Mouse (Mus musculus) left cerebral cortex, postnatal 14 days (tissue): ENCODE measurements around the gene Lrtm2. TPM values are rescaled to one million over a fixed set of nuclear protein-coding genes. Genes with fewer than 3 reads are reported as not detected.

Experiments used
- DNase-seq, 2 experiments: peaks; one replicate each; pipeline ENCODE4 v3.0.0; 2021 to 2022; ENCODE audit warnings: low spot score in 2 of 2, mixed read lengths in 1 of 2
- intact Hi-C: fragments of 180-260 bp; cut with DNase I; formaldehyde crosslinking; loops from one replicate; pipeline ENCODE4 v1.15.1; 2025
- total RNA-seq, 2 experiments: library from RNA; stranded (reverse); gene quantifications; 2 replicates each; pipeline ENCODE4 v1.2.3; 2021

Lrtm2 gene
- total RNA-seq, 2 experiments from 2014 or later: 43.5 to 48.3 TPM

DNA sequence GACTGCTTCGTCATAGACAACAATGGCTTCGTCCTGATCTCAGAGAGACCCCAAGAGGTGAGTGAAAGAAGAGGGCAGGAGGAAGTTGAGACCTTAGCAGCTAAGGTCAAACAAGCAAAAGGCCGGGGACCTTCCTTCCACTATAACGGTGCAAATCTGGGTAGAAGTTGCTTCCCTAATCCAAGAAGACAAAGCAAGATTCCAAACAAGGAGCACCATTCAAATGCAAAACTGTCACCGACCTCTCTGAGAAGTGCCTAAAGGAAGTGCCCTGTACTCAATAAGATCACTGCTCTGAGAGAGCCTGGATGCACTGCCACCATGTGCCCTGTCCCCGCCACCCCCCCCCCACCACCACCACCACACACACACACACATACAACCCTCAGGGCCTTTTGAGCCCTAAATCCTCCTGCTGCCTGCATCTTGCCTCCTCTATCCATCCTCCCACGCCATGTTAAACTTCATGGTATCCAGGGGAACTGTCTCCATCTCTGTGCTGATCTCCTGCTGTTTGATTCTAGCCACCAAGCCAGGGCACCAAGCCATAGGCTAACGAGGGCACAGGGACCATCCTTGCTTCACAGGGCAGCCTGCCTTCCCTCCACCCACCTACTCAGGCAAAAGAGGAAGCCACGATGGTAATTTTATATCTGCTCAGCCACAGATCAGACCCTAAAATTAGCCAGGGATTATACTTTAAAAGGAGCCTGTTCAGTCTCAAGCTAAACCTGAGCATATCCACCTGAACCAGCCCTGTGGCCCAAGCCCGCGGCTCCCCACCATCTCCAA, 7.8 kb upstream of the Lrtm2 start:
- intact Hi-C loops: no loop called here
- DNase-seq: no peak

DNA sequence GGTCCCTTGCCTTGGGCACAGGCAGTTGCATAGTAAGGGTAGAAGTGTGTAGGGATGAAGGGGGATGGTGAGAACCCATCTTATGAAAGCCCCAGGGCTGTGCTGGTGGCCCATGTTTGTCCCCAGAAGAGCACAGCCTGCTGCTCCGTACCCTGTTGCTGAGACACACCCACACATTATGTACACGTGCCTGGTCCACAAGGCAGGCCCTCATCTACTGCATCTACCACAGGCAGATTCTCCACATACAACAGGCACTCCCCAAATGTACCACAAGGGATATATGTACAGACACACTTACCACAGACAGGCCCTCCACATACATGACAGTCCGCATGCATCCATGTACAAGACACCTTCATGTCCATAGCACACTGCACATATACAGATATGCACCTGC, 6.7 kb upstream of the Lrtm2 start:
- DNase-seq: peak in 1 of 2 experiments; percentile 74
- intact Hi-C loops: no loop called here

DNA sequence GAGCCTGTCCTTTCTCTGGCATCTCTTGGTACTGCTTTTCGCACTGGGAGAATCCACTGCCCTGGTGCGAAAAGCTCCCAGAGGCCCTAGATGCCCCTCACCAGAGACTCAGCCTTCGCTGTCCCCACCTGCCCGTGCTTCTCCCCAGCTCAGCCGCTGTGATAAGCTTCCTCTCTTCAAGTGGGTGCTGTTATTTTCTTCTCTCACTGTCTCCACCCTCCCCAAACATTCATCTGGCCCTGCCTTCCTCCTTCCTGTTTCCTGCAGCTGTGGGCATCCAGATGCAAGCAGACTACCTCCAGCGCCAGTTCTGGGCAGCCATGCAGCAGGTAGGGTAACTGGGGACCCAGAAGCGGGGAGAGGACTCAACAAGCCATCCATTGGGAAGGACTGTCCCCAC, 5.6 kb upstream of the Lrtm2 start:
- no peak for DNase-seq
- intact Hi-C loops: no loop called here

DNA sequence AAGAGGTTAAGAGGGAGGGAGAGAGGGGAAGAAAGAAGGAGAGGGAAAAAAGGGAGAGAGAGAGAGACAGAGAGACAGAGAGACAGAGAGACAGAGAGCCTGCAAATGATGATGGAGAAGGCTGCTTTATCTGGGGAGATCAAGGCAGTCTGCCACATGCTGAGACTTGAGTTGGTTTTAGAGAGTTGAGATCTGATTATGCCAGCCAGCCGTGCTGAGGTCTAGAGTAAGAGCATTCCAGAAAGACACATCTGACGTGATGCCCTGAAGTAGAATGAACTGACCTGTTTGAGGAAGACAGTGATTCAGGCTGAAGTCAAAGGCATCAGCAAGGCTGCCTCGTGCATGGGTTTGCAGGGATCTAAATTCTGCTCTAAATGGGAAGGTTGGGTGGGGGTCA, 3.3 kb upstream of the Lrtm2 start:
- no peak for DNase-seq
- intact Hi-C loops: no loop called here

GRCm38 (mm10) chr6:119333202-119333601, 2.6 kb upstream of the Lrtm2 start:
- no peak for DNase-seq
- intact Hi-C loops: no loop called here

DNA sequence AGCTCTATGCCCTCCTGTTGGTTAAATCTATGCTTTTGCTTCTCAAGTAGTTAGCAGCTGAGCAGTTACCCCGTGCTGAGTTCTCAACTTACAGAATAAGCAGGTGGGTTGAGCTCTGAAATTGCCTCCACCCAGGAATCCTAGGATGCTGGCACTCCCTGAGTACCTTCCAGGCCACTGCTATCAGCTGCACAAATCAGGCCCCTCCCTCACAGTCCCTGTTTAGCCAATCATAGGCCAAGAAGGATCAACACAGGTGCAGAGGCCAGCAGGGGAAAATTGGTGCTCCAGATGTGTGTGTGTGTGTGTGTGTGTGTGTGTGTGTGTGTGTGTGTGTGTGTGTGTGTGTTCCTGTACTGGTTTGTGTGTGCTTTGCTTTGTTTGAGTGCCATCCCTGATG, 1.5 kb upstream of the Lrtm2 start:
- intact Hi-C loops: no loop called here
- DNase-seq: no peak

DNA sequence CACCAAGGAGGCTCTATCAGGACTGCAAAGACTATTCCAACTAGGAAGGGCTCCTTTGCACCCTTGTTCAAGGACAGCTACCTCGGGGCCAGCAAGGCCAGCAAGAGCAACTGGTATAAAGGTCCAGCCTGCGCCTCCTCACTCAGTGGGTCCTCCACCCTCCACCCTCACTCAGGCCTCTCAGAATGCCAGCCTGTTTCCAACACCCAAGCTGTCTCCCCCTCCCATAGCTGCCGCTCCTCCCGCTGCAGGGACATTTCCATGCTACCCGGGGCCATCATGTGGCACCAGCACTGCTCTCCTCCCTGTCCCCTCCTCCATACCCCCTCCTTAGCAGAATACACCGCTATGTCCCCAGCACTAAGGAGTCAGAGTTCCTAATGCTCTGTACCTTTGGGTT, 630 bp downstream of the Lrtm2 start:
- intact Hi-C loops: loop anchor here (5.0 kb wide), 1 partner anchor 103 kb away; no protein-coding TSS in a partner anchor
- peak in 1 of 2 experiments; percentile 59 for DNase-seq

DNA sequence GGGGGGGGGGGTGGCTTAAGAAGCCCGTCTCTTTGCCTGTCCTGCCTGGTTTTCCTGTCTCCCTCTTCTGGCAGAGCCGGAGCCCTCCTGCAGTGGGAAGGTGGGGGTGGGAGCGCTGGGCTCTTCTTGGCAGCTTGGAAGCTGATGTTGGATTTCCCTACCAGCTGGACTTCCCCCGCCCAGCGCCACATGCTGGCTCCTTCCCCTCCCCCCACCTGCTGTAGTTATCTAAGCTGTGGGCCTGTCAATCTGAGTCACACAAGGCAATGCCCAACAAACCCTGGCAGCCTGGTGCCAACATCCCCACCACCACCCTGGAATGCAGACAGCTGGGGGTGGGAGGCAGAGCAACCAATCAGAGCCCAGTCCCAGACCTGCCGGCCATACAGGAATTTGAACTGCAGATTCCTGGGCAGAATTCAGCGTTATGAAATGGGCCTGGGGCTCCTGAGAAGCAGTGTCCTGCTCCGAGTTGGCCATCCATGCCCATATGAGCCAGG, 1.3 kb downstream of the Lrtm2 start:
- peak; percentile 89 to 98 for DNase-seq
- intact Hi-C loops: loop anchor here (5.0 kb wide), 1 partner anchor 102 kb away; no protein-coding TSS in a partner anchor

DNA sequence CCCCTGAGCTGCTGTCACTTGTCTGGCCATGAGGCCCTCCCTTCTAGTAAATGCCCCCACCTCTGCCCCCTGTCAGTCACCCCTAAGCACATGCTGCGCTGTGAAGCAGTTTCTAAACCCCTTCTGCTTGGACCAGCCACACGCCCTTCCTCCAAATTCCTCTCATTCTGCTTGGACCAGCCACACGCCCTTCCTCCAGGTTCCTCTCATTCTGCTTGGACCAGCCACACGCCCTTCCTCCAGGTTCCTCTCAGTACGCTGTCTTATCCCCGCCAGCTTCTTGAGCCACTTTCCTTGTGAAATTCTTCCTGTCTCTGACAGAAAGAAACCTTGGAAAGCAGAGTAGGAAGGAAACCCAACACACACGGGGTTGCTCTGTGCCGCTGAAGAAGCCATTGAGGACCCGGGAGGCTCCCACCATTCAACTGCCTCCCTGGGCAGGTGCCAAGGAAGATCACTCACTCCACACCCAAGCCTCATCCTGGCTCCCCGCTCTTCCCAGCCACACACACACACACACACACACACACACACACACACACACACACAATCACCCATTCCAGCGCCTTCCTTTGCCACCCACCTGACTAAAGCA, 1.9 kb downstream of the Lrtm2 start:
- peak; percentile 49 to 59 for DNase-seq
- intact Hi-C loops: loop anchor here (5.0 kb wide), 1 partner anchor 101 kb away; no protein-coding TSS in a partner anchor

DNA sequence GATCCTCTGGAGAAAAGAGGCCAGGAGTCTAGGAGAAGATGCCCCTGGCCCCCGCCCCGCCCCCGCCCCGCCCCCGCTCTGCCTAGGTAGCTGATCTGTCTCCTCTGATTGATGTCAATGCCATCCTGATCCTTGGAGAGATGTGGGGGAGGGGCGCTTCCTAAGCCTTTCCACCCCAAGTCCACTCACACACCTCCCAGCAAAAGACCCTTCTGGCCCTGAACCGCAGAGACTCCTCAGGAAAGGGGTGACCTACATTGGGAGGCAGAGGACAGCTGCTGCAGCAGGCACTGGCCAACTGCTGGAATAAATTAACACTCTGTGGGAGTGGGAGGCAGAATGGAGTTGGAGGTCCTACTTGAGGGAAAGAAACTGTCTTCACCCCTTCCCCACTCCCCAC, 4.0 kb downstream of the Lrtm2 start:
- no peak for DNase-seq
- intact Hi-C loops: loop anchor here (5.0 kb wide), 1 partner anchor 99 kb away; no protein-coding TSS in a partner anchor

DNA sequence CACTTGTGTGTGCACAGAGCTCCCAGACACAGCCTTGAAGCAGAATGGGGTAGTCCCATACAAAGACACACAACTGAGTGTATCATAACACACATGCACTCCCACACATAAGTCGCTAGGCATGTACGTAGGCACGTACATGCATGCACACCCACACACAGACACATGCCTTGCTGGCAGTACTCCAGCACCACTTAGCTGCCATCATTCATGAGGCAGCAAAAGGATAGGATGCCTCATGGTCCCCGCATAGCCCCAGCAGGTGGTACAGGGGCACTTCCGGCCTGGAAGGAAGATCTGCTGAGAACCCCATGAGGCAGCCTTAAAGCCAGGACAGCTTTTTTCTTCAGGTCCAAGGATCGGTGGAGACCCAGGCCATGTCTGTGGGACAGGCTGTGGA, 4.6 kb downstream of the Lrtm2 start:
- intact Hi-C loops: loop anchor here (5.0 kb wide), 1 partner anchor 99 kb away; no protein-coding TSS in a partner anchor
- peak in 1 of 2 experiments; percentile 66 for DNase-seq

DNA sequence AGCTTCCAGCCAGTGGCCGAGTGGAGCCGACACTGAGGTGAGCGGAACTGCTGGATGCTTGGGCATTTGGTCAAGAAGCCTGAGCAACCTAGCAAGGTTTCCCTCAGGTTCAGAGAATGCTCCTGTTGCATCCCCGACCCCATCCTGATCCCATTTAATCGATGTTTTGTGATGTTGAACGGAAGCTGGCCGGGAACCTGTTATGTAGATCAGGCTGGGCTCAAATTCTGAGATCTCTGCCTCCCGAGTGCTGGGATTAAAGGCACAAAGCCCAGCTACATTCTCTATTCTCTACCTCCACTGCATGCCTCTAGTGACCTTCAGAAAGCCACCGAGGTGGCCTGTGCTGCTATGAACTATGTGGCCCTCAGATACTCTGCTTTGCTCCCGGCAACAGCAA, 5.8 kb downstream of the Lrtm2 start:
- no peak for DNase-seq
- intact Hi-C loops: loop anchor here (5.0 kb wide), 1 partner anchor 97 kb away; no protein-coding TSS in a partner anchor

DNA sequence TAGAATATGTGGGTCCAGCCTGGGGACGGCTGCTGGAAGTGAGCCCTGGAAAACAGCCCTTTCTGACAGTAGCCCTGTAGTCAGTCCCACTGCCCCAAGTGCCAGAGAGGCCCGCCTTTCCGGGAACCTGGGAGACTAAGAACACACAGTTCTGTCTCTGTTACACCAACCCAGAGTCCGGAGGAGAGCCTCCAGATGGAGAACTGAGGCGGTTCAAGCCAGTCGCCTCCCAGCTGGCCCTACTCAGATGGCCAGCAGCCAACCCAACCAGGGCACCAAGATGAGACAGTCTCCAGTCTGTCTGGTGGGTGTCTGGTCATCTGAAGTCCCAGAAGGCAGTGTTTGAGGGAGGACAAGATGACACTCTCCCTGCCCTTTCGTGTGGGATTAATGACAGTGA, 8.8 kb downstream of the Lrtm2 start:
- intact Hi-C loops: no loop called here
- peak in 1 of 2 experiments; percentile 72 for DNase-seq

DNA sequence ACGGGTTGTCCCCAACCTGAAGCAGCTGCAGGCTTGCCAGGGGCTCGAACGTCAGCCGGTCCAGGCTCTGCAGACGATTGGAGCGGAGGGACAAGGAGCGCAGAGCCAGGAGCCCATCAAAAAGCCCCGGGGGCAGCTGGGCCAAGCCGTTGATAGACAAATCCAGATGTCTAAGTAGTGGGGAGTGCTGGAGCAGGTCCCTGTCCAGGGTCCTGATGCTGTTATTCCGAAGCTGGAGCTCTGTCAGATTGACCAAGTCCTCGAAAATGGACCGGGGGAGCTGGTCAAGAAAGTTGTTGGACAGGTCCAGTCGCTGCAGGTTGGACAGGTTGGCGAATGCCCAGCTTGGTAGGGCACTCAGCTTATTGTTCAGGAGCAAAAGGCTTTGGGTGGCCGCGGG, 10.1 kb downstream of the Lrtm2 start:
- intact Hi-C loops: no loop called here
- DNase-seq: no peak

DNA sequence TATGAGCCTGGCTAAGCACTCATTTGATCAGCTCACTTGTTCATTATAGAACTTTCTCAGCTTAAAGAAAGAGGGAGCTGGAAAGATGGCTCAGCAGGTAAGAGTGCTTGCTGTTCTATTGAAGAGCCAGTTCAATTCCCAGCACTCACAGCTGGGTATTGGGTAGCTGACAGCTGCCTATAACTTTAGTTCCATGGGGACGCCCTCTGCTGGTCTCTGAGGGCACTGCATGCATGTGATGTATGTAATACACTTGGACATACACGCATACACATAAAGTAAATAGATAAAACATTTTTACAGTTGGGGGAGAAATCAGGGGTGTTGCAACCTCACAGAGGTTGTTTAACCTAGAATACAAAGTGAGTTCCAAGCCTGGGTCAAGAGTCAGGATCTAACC, 11.2 kb downstream of the Lrtm2 start:
- intact Hi-C loops: no loop called here
- DNase-seq: no peak

DNA sequence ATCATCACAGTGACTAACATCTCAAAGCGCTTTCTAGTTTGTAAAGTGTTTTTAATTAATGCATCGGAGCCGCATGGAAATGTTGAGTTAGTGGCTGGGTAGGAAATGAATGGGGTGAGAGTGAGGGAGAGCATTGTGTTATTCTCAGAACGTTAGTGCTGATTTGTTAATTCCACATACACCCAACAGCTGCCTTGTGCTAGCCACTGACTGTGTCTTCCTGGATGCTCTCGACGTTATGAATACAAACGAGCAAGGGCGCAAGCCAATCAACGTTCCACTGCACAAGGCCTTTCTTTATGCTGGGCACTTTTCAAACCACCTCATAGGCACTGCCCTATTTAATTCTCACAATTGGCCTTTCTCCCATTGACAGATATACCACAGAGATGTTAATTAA, 11.8 kb downstream of the Lrtm2 start:
- intact Hi-C loops: no loop called here
- DNase-seq: no peak

DNA sequence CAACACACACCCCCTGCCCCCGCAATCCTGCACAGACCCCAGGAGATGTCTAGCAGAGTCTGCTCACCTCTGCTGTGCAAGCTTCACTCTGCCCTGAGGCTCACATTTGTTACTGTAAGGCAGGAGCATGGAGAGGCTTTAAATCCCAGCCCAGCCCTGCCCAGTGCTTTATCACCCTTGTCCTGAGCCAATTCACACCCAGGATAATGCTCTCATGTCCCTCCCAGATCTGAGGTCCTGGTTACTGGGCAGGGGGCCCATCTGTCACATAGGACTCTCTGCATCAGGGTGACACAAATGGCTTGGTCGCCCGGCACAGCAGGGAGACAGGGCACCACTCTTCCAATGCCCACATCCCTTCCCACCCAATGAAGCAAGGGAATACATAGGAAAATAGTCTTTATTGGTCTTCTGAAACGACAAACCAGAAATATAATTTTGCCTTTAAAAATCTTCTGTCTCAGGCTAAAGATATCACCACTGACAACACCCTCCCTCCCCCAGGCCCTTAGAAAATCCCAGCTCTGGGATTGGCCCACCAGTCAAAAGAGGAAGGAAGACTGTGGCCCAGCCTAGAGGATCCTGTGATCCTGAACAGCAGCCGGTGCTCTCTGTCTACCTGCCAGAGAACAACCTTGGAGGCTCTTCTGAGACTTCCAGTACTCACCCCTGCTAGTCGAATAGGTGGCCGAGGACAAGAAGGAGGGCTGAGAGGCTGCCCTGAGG, 15.7 kb downstream of the Lrtm2 start:
- no peak for DNase-seq

DNA sequence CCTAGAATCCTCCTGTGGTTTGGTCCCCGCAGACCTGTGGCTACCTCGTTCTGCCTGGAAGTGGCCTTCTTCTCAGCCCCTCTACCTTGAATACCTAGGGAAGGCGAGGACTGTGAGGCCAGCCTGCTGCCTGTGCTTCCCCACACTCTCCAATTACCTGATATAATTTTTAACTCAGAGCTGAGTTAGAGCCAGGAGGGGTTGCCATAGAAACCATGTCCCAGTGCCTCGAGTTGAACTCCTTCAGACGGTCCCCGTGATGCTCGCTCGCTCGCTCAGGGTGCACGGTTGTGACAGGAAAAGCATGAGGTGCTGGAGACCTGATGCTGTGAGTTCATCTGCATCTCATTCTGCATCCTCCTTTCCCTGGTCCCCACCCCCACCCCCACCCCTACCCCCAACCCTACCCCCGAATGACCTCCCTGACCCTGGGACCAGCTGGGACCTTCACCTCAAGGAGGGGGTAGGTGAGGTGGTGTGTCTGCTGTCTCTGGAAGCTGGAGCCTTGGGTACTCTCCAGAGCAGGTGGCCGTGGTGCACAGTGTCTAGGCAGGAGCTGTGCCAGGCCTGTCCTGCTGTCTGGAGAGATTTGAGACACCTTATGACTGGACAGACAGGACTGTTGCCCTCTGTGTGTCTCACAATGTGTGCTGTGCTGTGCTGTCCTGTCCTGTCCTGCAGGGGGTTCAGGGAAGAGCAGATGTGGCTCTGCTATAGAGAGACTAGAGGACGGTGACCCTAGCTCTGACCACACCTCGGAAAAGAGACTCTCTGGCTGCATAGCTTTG, 16.8 kb downstream of the Lrtm2 start:
- peak; percentile 65 to 81 for DNase-seq
- intact Hi-C loops: loop anchor here (5.0 kb wide), 1 partner anchor 76 kb away; the partner anchor contains the start of gene Cacna2d4

More for the DNA sequence above, 15.7 kb downstream of the Lrtm2 start:
- intact Hi-C loops: loop anchor here (5.0 kb wide), 1 partner anchor 78 kb away; the partner anchor contains the start of gene Cacna2d4

DNA sequence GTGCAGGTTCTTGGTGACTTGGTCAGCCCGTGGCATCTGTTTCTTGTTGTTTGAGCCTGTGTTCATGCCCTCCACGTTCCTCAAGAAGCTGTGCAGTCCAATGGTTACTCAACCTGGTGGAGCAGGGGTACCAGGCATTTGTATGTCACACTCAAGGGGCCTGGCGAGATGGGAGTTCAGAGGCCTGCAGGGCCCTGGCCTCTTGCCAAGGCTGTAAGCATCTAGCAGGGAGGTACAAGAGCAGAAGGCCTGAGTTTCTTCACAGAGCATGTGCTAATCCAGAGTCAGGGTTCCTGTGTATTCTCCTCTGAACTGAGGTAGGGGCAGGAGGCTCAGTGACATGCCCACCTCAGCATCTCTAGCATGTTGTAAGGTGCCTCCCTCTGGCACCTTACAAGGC, 17.5 kb downstream of the Lrtm2 start:
- intact Hi-C loops: loop anchor here (5.0 kb wide), 1 partner anchor 76 kb away; the partner anchor contains the start of gene Cacna2d4

More for the DNA sequence above, 17.5 kb downstream of the Lrtm2 start:
- no peak for DNase-seq
